Mouse (Mus musculus) kidney, postnatal 0 days (tissue): ENCODE results near the gene Ak9. TPM values are rescaled to one million over a fixed set of nuclear protein-coding genes. Genes with fewer than 3 reads are reported as not detected.

Experiments used
- ATAC-seq: fragments of 200-750 bp; cut with Nextera tagmentation; replicated peaks from 2 replicates; pipeline ENCODE4 v1.8.0; 2017; ENCODE audit warnings: low read depth, moderate number of reproducible peaks, moderate TSS enrichment, moderate library complexity; ENCODE audit not compliant: low FRiP score
- DNase-seq: peaks from one replicate; pipeline ENCODE4 v3.0.0-alpha.2; 2016; ENCODE audit warnings: low spot score
- H3K27ac ChIP-seq: fragments of 300-500 bp; sonication (generic); 2 replicates; pipeline ENCODE4 v1.5.1; 2014; ENCODE audit warnings: mild to moderate bottlenecking
- H3K27me3 ChIP-seq: fragments of 300-500 bp; sonication (generic); 2 replicates; pipeline ENCODE4 v1.6.1; 2014; ENCODE audit warnings: low read length, mixed read lengths; ENCODE audit not compliant: insufficient read depth
- H3K36me3 ChIP-seq: fragments of 300-500 bp; sonication (generic); 2 replicates; pipeline ENCODE4 v1.6.1; 2014; ENCODE audit warnings: low read length, mixed read lengths; ENCODE audit not compliant: insufficient read depth
- H3K4me1 ChIP-seq: fragments of 300-500 bp; sonication (generic); replicated peaks from 2 replicates; pipeline ENCODE4 v1.6.1; 2014; ENCODE audit warnings: antibody characterized with exemption, low read length, mixed read lengths; ENCODE audit not compliant: insufficient read depth
- H3K4me2 ChIP-seq: fragments of 300-500 bp; sonication (generic); 2 replicates; pipeline ENCODE4 v1.6.1; 2014; ENCODE audit warnings: mild to moderate bottlenecking, low read length, moderate library complexity, mixed read lengths
- H3K4me3 ChIP-seq: fragments of 300-500 bp; sonication (generic); replicated peaks from 2 replicates; pipeline ENCODE4 v1.5.1; 2014; ENCODE audit warnings: low read depth, low read length
- H3K9ac ChIP-seq: fragments of 300-500 bp; sonication (generic); 2 replicates; pipeline ENCODE4 v1.6.1; 2014; ENCODE audit warnings: low read depth, low read length
- H3K9me3 ChIP-seq: fragments of 300-500 bp; sonication (generic); replicated peaks from 2 replicates; pipeline ENCODE4 v1.6.1; 2016; ENCODE audit warnings: low read length, inconsistent platforms, mixed read lengths
- CTCF ChIP-seq: IDR thresholded peaks from 2 replicates; pipeline ENCODE4 v1.5.1; 2016; ENCODE audit warnings: antibody characterized with exemption, low read depth, mild to moderate bottlenecking, moderate library complexity
- WGBS: fragments of 180-500 bp; shearing (Covaris S2); extraction: QIAGEN DNeasy Blood & Tissue Kit; methylation state at CpG from one replicate; pipeline ENCODE4 v1.1.7; 2014; 5-methylcytosine and 5-hydroxymethylcytosine counted together
- polyA plus RNA-seq: library from polyadenylated mRNA; unstranded; fragments of >200 nt; fragmentation: Nextera tagmentation; extraction: Ambion mirVana; gene quantifications from 2 replicates; pipeline ENCODE4 v1.2.1, GENCODE M21; 2015

Gene Ak9
- polyA plus RNA-seq, 1 experiment from 2014 or later = 0.05 TPM

- no peak for TF ChIP-seq CTCF
- Histone ChIP-seq H3K4me1 (peaks cover 8% of the 10 kb centered on the region; the same call in 1 of the 2 replicates), H3K9me3 (no peaks in the 10 kb centered on the region), H3K4me2 (peak overlapping the region; percentile 78), H3K27me3 (no peaks in the 10 kb centered on the region), H3K4me3 (peak overlapping the region; percentile 77), H3K27ac (peak overlapping the region; percentile 78), H3K36me3 (peaks cover 13% of the 10 kb centered on the region), H3K9ac (peak overlapping the region; percentile 86)
- ATAC-seq (0 out of 2 replicates have a peak, but pooled peaks have one; percentile 8), DNase-seq (peak; percentile 38)
- 49% methylated on average over 18 of the region's 18 CpGs for WGBS
Observed at GRCm38 (mm10) chr10:41450780-41451522, 147.2 kb downstream of the Ak9 start.

GRCm38 (mm10) chr10:41451656-41452055 is 147.9 kb downstream of the Ak9 start:
- Histone ChIP-seq H3K4me2 (no peak overlapping the region), H3K9me3 (no peaks in the 10 kb centered on the region), H3K36me3 (peaks cover 20% of the 10 kb centered on the region), H3K4me3 (no peak overlapping the region), H3K9ac (no peak overlapping the region), H3K27ac (no peak overlapping the region), H3K27me3 (no peaks in the 10 kb centered on the region), H3K4me1 (peaks cover 8% of the 10 kb centered on the region; the same call in 1 of the 2 replicates)
- DNase-seq (no peak), ATAC-seq (no peak)
- no peak for TF ChIP-seq CTCF
- WGBS = 83% methylated on average over 9 of the region's 9 CpGs

GRCm38 (mm10) chr10:41452791-41453190 is 149.0 kb downstream of the Ak9 start:
- no peak overlapping the region for H3K4me2 ChIP-seq
- peaks cover 8% of the 10 kb centered on the region; the same call in 1 of the 2 replicates for H3K4me1 ChIP-seq
- no peaks in the 10 kb centered on the region for H3K27me3 ChIP-seq
- DNase-seq (no peak), ATAC-seq (no peak)
- no peak overlapping the region for H3K9ac ChIP-seq
- TF ChIP-seq CTCF = no peak
- no peak overlapping the region for H3K4me3 ChIP-seq
- 93% methylated on average over 3 of the region's 3 CpGs for WGBS
- no peak overlapping the region for H3K27ac ChIP-seq
- peaks cover 22% of the 10 kb centered on the region for H3K36me3 ChIP-seq
- H3K9me3 ChIP-seq = no peaks in the 10 kb centered on the region

- no peak overlapping the region for H3K9ac ChIP-seq
- H3K4me3 ChIP-seq = no peak overlapping the region
- no peak overlapping the region for H3K27ac ChIP-seq
- no peak for TF ChIP-seq CTCF
- H3K4me1 ChIP-seq = no peaks in the 10 kb centered on the region
- H3K4me2 ChIP-seq = no peak overlapping the region
- DNase-seq = no peak
- peaks cover 35% of the 10 kb centered on the region for H3K36me3 ChIP-seq
- no peaks in the 10 kb centered on the region for H3K27me3 ChIP-seq
- no peaks in the 10 kb centered on the region for H3K9me3 ChIP-seq
- 87% methylated on average over 4 of the region's 4 CpGs for WGBS
- ATAC-seq = no peak
Observed at GRCm38 (mm10) chr10:41459990-41460389, 156.2 kb downstream of the Ak9 start.

GRCm38 (mm10) chr10:41460501-41460900 is 156.7 kb downstream of the Ak9 start:
- ATAC-seq (no peak), DNase-seq (no peak)
- TF ChIP-seq CTCF = no peak
- Histone ChIP-seq H3K4me2 (no peak overlapping the region), H3K4me1 (no peaks in the 10 kb centered on the region), H3K9me3 (no peaks in the 10 kb centered on the region), H3K4me3 (no peak overlapping the region), H3K9ac (no peak overlapping the region), H3K27ac (no peak overlapping the region), H3K36me3 (peaks cover 37% of the 10 kb centered on the region), H3K27me3 (no peaks in the 10 kb centered on the region)
- 12% methylated on average over 2 of the region's 2 CpGs for WGBS

DNA sequence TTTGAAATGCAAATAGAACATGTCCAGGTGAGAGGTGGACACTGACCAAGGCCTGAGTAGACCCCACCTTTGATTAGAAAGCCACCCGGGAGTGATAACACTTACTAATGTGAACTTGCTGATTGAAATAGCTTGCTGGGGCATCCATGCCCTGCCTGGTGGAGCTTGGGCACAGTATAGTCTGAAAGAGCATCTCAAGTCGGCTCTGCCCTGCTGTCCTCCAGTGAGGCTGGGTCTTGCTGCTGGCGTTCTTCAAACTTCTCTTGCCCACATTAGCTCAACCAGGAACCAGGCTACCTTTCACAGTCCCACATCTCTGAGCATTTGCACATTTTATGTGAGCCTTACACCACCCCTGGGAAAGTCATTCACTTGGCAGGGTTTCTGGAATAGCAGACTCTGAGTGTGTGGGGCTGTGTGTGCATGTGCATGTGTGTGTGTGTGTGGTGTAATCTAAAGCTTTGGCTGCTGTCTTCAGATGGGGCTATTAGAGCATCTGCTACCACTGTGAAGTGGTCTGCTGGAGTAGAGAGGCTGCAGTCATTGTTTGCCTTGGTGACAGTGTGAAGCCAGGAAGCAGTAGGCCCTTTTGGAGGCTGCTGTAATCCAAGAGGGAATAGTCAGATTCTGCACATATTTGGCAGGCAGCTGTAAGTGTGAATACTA is 157.4 kb downstream of the Ak9 start:
- Histone ChIP-seq H3K4me2 (no peak overlapping the region), H3K27ac (no peak overlapping the region), H3K9ac (no peak overlapping the region), H3K36me3 (peaks cover 34% of the 10 kb centered on the region), H3K27me3 (no peaks in the 10 kb centered on the region), H3K9me3 (no peaks in the 10 kb centered on the region), H3K4me3 (no peak overlapping the region), H3K4me1 (no peaks in the 10 kb centered on the region)
- DNase-seq = no peak
- ATAC-seq = no peak
- 87% methylated on average over 3 of the region's 3 CpGs for WGBS
- no peak for TF ChIP-seq CTCF
